Mouse (Mus musculus) erythroblast, embryonic 14.5 days (primary cell): Measurements from ENCODE around the gene Emx1.

Experiments used
- GATA1 ChIP-seq: IDR thresholded peaks from 2 replicates; pipeline ENCODE4 v1.6.1; 2012; ENCODE audit warnings: low read length, inconsistent platforms, mixed read lengths
- TAL1 ChIP-seq: IDR thresholded peaks from 3 replicates; pipeline ENCODE4 v1.6.1; 2012; ENCODE audit warnings: low read length, inconsistent platforms, mixed read lengths

GRCm38 (mm10) chr6:85219706-85220105, 32.5 kb downstream of the Emx1 start:
- TF ChIP-seq GATA1 = no peak
- no peak for TF ChIP-seq TAL1
